Mouse (Mus musculus): ENCODE measurements around the gene Acaca. TPM values are rescaled to one million over a fixed set of nuclear protein-coding genes. Genes with fewer than 3 reads are reported as not detected.
"Not testable (repeated sequence)": the region's sequence is repeated elsewhere in the genome, so short reads cannot be mapped to it uniquely, and the experiment has no call there.

The Acaca gene
- polyA plus RNA-seq, 1 experiment from 2014 or later = 15.0 TPM

GRCm38 (mm10) chr11:84324032-84324752, 194.7 kb downstream of the Acaca start:
- no peak overlapping the region for H3K4me3 ChIP-seq (replicated peaks)
- H3K9ac ChIP-seq = no peak overlapping the region
- no peaks in the 10 kb centered on the region for H3K4me1 ChIP-seq (replicated peaks)
- no peak overlapping the region for H3K27ac ChIP-seq
- no peaks in the 10 kb centered on the region for H3K27me3 ChIP-seq (replicated peaks)
- WGBS = 62% methylated on average over 7 of the region's 7 CpGs
- H3K4me2 ChIP-seq (replicated peaks) = no peak overlapping the region
- H3K36me3 ChIP-seq = peaks cover 4% of the 10 kb centered on the region; the same call in 1 of the 2 replicates
- H3K9me3 ChIP-seq = no peaks in the 10 kb centered on the region
- ATAC-seq = no peak

GRCm38 (mm10) chr11:84327086-84327485, 197.6 kb downstream of the Acaca start:
- no peak for ATAC-seq
- Histone ChIP-seq H3K4me1 (replicated peaks) (no peaks in the 10 kb centered on the region), H3K27me3 (replicated peaks) (no peaks in the 10 kb centered on the region), H3K9me3 (no peaks in the 10 kb centered on the region), H3K4me3 (replicated peaks) (no peak overlapping the region), H3K36me3 (peaks cover 4% of the 10 kb centered on the region; the same call in 1 of the 2 replicates), H3K4me2 (replicated peaks) (no peak overlapping the region), H3K27ac (no peak overlapping the region), H3K9ac (no peak overlapping the region)
- 87% methylated on average over 4 of the region's 4 CpGs for WGBS

- no peaks in the 10 kb centered on the region for H3K9me3 ChIP-seq
- ATAC-seq = no peak
Observed at GRCm38 (mm10) chr11:84332384-84332783, 202.9 kb downstream of the Acaca start.

GRCm38 (mm10) chr11:84332860-84333259, 203.4 kb downstream of the Acaca start:
- H3K9ac ChIP-seq = no peak overlapping the region
- no peaks in the 10 kb centered on the region for H3K27me3 ChIP-seq (replicated peaks)
- no peak overlapping the region for H3K4me3 ChIP-seq (replicated peaks)
- H3K27ac ChIP-seq = no peak overlapping the region
- no peaks in the 10 kb centered on the region for H3K4me1 ChIP-seq (replicated peaks)
- WGBS = 70% methylated on average over 3 of the region's 3 CpGs
- H3K36me3 ChIP-seq = peaks cover 4% of the 10 kb centered on the region; the same call in 1 of the 2 replicates
- no peak for ATAC-seq
- H3K4me2 ChIP-seq (replicated peaks) = no peak overlapping the region
- no peaks in the 10 kb centered on the region for H3K9me3 ChIP-seq

More at GRCm38 (mm10) chr11:84332384-84332783, 202.9 kb downstream of the Acaca start:
- Histone ChIP-seq H3K27me3 (replicated peaks) (no peaks in the 10 kb centered on the region), H3K4me2 (replicated peaks) (no peak overlapping the region), H3K4me1 (replicated peaks) (no peaks in the 10 kb centered on the region), H3K4me3 (replicated peaks) (no peak overlapping the region), H3K27ac (no peak overlapping the region), H3K36me3 (peaks cover 4% of the 10 kb centered on the region; the same call in 1 of the 2 replicates), H3K9ac (no peak overlapping the region)

GRCm38 (mm10) chr11:84338273-84338672, 208.8 kb downstream of the Acaca start:
- H3K4me2 ChIP-seq (replicated peaks); ATAC-seq; H3K27me3 ChIP-seq (replicated peaks); H3K27ac ChIP-seq; H3K9ac ChIP-seq; H3K4me3 ChIP-seq (replicated peaks); H3K36me3 ChIP-seq; H3K9me3 ChIP-seq; H3K4me1 ChIP-seq (replicated peaks): not testable (repeated sequence)
- WGBS = 95% methylated on average over 8 of the region's 8 CpGs

- no peaks in the 10 kb centered on the region for H3K27me3 ChIP-seq (replicated peaks)
- ATAC-seq = no peak
- no peaks in the 10 kb centered on the region for H3K4me1 ChIP-seq (replicated peaks)
- H3K27ac ChIP-seq = no peak overlapping the region
- H3K36me3 ChIP-seq = no peaks in the 10 kb centered on the region
- no peak overlapping the region for H3K9ac ChIP-seq
- no peak overlapping the region for H3K4me2 ChIP-seq (replicated peaks)
- H3K9me3 ChIP-seq = no peaks in the 10 kb centered on the region
- no peak overlapping the region for H3K4me3 ChIP-seq (replicated peaks)
- 70% methylated on average over 2 of the region's 2 CpGs for WGBS
Observed at GRCm38 (mm10) chr11:84340630-84341029, 211.2 kb downstream of the Acaca start.

- Histone ChIP-seq H3K9me3 (no peaks in the 10 kb centered on the region), H3K36me3 (no peaks in the 10 kb centered on the region), H3K4me1 (replicated peaks) (no peaks in the 10 kb centered on the region), H3K4me3 (replicated peaks) (no peak overlapping the region), H3K4me2 (replicated peaks) (no peak overlapping the region), H3K9ac (no peak overlapping the region), H3K27me3 (replicated peaks) (no peaks in the 10 kb centered on the region), H3K27ac (no peak overlapping the region)
- ATAC-seq = no peak
- WGBS = 78% methylated on average over 6 of the region's 6 CpGs
Observed at GRCm38 (mm10) chr11:84344522-84345236, 215.2 kb downstream of the Acaca start.

- Histone ChIP-seq H3K4me1 (replicated peaks) (no peaks in the 10 kb centered on the region), H3K9me3 (no peaks in the 10 kb centered on the region), H3K36me3 (no peaks in the 10 kb centered on the region), H3K4me2 (replicated peaks) (no peak overlapping the region), H3K27me3 (replicated peaks) (no peaks in the 10 kb centered on the region), H3K4me3 (replicated peaks) (no peak overlapping the region), H3K9ac (no peak overlapping the region), H3K27ac (no peak overlapping the region)
- WGBS = 84% methylated on average over 2 of the region's 2 CpGs
- ATAC-seq = no peak
Observed at GRCm38 (mm10) chr11:84347766-84348165, 218.3 kb downstream of the Acaca start.

- no peaks in the 10 kb centered on the region for H3K27me3 ChIP-seq (replicated peaks)
- WGBS = 89% methylated on average over 16 of the region's 16 CpGs
- no peak overlapping the region for H3K4me2 ChIP-seq (replicated peaks)
- H3K9me3 ChIP-seq = no peaks in the 10 kb centered on the region
- ATAC-seq = no peak
- no peaks in the 10 kb centered on the region for H3K4me1 ChIP-seq (replicated peaks)
- H3K9ac ChIP-seq = no peak overlapping the region
- no peak overlapping the region for H3K27ac ChIP-seq
- no peak overlapping the region for H3K4me3 ChIP-seq (replicated peaks)
- H3K36me3 ChIP-seq = no peaks in the 10 kb centered on the region
Observed at GRCm38 (mm10) chr11:84348843-84349825, 219.7 kb downstream of the Acaca start.

- no peak overlapping the region for H3K9ac ChIP-seq
- no peaks in the 10 kb centered on the region for H3K36me3 ChIP-seq
- no peaks in the 10 kb centered on the region for H3K4me1 ChIP-seq (replicated peaks)
- H3K4me3 ChIP-seq (replicated peaks) = no peak overlapping the region
- no peaks in the 10 kb centered on the region for H3K9me3 ChIP-seq
- ATAC-seq = no peak
- no peak overlapping the region for H3K27ac ChIP-seq
- no peaks in the 10 kb centered on the region for H3K27me3 ChIP-seq (replicated peaks)
- 95% methylated on average over 1 of the region's 1 CpGs for WGBS
- H3K4me2 ChIP-seq (replicated peaks) = no peak overlapping the region
Observed at GRCm38 (mm10) chr11:84351150-84351549, 221.7 kb downstream of the Acaca start.

GRCm38 (mm10) chr11:84353058-84353726, 223.7 kb downstream of the Acaca start:
- Histone ChIP-seq H3K9me3 (no peaks in the 10 kb centered on the region), H3K4me1 (replicated peaks) (no peaks in the 10 kb centered on the region), H3K36me3 (no peaks in the 10 kb centered on the region), H3K27me3 (replicated peaks) (no peaks in the 10 kb centered on the region), H3K4me3 (replicated peaks) (no peak overlapping the region), H3K27ac (no peak overlapping the region), H3K4me2 (replicated peaks) (no peak overlapping the region), H3K9ac (no peak overlapping the region)
- WGBS = 81% methylated on average over 7 of the region's 7 CpGs
- peak; percentile 87 for ATAC-seq
